Mouse (Mus musculus): ENCODE data around the gene Mlec.

DNA sequence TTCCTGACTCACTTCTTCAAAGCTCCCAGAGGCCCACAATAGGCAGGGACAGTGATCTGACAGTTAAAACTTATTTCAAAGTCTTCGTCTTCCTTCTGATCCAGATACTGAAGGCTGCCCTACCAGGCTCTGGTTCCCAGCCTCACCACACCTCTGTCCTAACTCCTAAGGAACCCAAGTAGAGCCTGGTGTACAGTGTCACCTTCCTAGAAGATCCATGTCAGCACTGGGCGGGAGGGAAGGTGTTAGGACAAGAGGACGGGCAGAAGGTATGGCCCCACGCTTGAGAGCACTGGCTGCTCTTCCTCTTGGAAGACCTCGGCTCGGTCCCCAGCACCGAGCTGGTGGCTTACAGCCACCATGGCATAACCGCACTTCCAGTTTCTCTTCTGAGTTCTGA, 9.6 kb downstream of the Mlec start:
- no peak for TF ChIP-seq CTCF (IDR thresholded peaks at IDR 0.05)
- TF ChIP-seq EP300 (IDR thresholded peaks at IDR 0.05) = no peak

All from lung, postnatal 0 days (tissue).